Mouse (Mus musculus): ENCODE results near the gene Pdp2.

- TF ChIP-seq CTCF (IDR thresholded peaks at IDR 0.05; ENCODE audit: borderline replicate concordance, extremely low read depth, insufficient read depth, insufficient read length), result no peak
- TF ChIP-seq POLR2A (IDR thresholded peaks at IDR 0.05; ENCODE audit: borderline replicate concordance, extremely low read depth, insufficient read depth, insufficient read length, poor library complexity, severe bottlenecking), result no peak
Observed at GRCm38 (mm10) chr8:104603245-104603593, 12.0 kb downstream of the Pdp2 start.

Data from brain, embryonic 14.5 days (tissue).